Mouse (Mus musculus) kidney, adult 2 months (tissue): ENCODE results near the gene Tdgf1.

Experiments
- CTCF ChIP-seq: fragments of 200-500 bp; conservative IDR thresholded peaks from 2 replicates; pipeline ENCODE4 v1.5.1; 2011; ENCODE audit warnings: low read depth, mild to moderate bottlenecking, control low read depth, low read length, moderate library complexity, mixed read lengths; ENCODE audit not compliant: insufficient read depth, insufficient read length
- POLR2A ChIP-seq: fragments of 200-500 bp; IDR thresholded peaks from one replicate; pipeline ENCODE4 v1.6.1; 2011; ENCODE audit warnings: low read depth, low read length, control low read depth

GRCm38 (mm10) chr9:110951397-110951796 lies 5.4 kb upstream of the Tdgf1 start, which contains the start of gene Lrrc2:
- TF ChIP-seq POLR2A (no peak), CTCF (no peak)
